Mouse (Mus musculus): Measurements from ENCODE around the gene Timm23. TPM values are rescaled to one million over a fixed set of nuclear protein-coding genes. Genes with fewer than 3 reads are reported as not detected.
"Not testable (repeated sequence)": the region's sequence is repeated elsewhere in the genome, so short reads cannot be mapped to it uniquely, and the experiment has no call there.

Gene Timm23
- polyA plus RNA-seq, 1 experiment from 2014 or later = 222 TPM

- Histone ChIP-seq H3K27me3 (no peaks in the 10 kb centered on the region), H3K4me2 (replicated peaks) (no peak overlapping the region), H3K4me3 (no peak overlapping the region), H3K36me3 (no peaks in the 10 kb centered on the region), H3K9ac (replicated peaks) (no peak overlapping the region), H3K27ac (replicated peaks) (no peak overlapping the region), H3K4me1 (no peaks in the 10 kb centered on the region), H3K9me3 (0 out of 2 replicates have a peak, but pooled peaks cover 3% of the 10 kb centered on the region)
- 87% methylated on average over 7 of the region's 7 CpGs for WGBS
- no peak for ATAC-seq (ENCODE audit: low FRiP score, low read depth)
These were observed 55.7 kb downstream of the Timm23 start for GRCm38 (mm10) chr14:32145809-32146511.

- H3K9me3 ChIP-seq = 0 out of 2 replicates have a peak, but pooled peaks cover 3% of the 10 kb centered on the region
- no peak overlapping the region for H3K9ac ChIP-seq (replicated peaks)
- no peak overlapping the region for H3K4me3 ChIP-seq
- H3K4me1 ChIP-seq = no peaks in the 10 kb centered on the region
- H3K27me3 ChIP-seq = no peaks in the 10 kb centered on the region
- no peaks in the 10 kb centered on the region for H3K36me3 ChIP-seq
- WGBS = 76% methylated on average over 4 of the region's 4 CpGs
- ATAC-seq (ENCODE audit: low FRiP score, low read depth) = no peak
- no peak overlapping the region for H3K4me2 ChIP-seq (replicated peaks)
- H3K27ac ChIP-seq (replicated peaks) = no peak overlapping the region
These were observed 56.3 kb downstream of the Timm23 start for GRCm38 (mm10) chr14:32145401-32145800.

GRCm38 (mm10) chr14:32144734-32145133, 57.0 kb downstream of the Timm23 start:
- Histone ChIP-seq H3K27ac (replicated peaks) (no peak overlapping the region), H3K4me1 (no peaks in the 10 kb centered on the region), H3K36me3 (no peaks in the 10 kb centered on the region), H3K4me2 (replicated peaks) (no peak overlapping the region), H3K9ac (replicated peaks) (no peak overlapping the region), H3K27me3 (no peaks in the 10 kb centered on the region), H3K9me3 (0 out of 2 replicates have a peak, but pooled peaks cover 3% of the 10 kb centered on the region), H3K4me3 (no peak overlapping the region)
- ATAC-seq (ENCODE audit: low FRiP score, low read depth) = no peak

GRCm38 (mm10) chr14:32141723-32142122, 60.0 kb downstream of the Timm23 start, which contains the start of gene Msmb:
Gene Msmb, plus strand, starts transcription at chr14:32142023.
- Histone ChIP-seq H3K4me2 (replicated peaks) (no peak within 1 kb of the TSS), H3K36me3 (no peaks in the 10 kb centered on the region), H3K4me1 (no peaks in the 10 kb centered on the region), H3K9ac (replicated peaks) (no peak within 1 kb of the TSS), H3K9me3 (no peaks in the 10 kb centered on the region), H3K27ac (replicated peaks) (no peak within 1 kb of the TSS), H3K27me3 (no peaks in the 10 kb centered on the region), H3K4me3 (no peak within 1 kb of the TSS)
- WGBS = 87% methylated on average over 5 of the region's 5 CpGs
- ATAC-seq (ENCODE audit: low FRiP score, low read depth) = no peak

- ATAC-seq (ENCODE audit: low FRiP score, low read depth) = no peak
- no peak overlapping the region for H3K4me2 ChIP-seq (replicated peaks)
- no peak overlapping the region for H3K4me3 ChIP-seq
- H3K4me1 ChIP-seq = no peaks in the 10 kb centered on the region
- H3K27ac ChIP-seq (replicated peaks) = no peak overlapping the region
- H3K27me3 ChIP-seq = no peaks in the 10 kb centered on the region
- WGBS = 70% methylated on average over 5 of the region's 5 CpGs
- no peak overlapping the region for H3K9ac ChIP-seq (replicated peaks)
- H3K9me3 ChIP-seq = no peaks in the 10 kb centered on the region
- H3K36me3 ChIP-seq = no peaks in the 10 kb centered on the region
These were observed 61.2 kb downstream of the Timm23 start for GRCm38 (mm10) chr14:32140359-32140965.

GRCm38 (mm10) chr14:32136467-32136866, 65.2 kb downstream of the Timm23 start:
- H3K9ac ChIP-seq (replicated peaks); H3K4me2 ChIP-seq (replicated peaks); H3K36me3 ChIP-seq; H3K4me3 ChIP-seq; ATAC-seq (ENCODE audit: low FRiP score, low read depth); H3K9me3 ChIP-seq; H3K27ac ChIP-seq (replicated peaks); H3K4me1 ChIP-seq; H3K27me3 ChIP-seq: not testable (repeated sequence)
- WGBS = 57% methylated on average over 3 of the region's 3 CpGs

- H3K9ac ChIP-seq (replicated peaks) = no peak overlapping the region
- ATAC-seq (ENCODE audit: low FRiP score, low read depth) = no peak
- no peak overlapping the region for H3K4me3 ChIP-seq
- no peaks in the 10 kb centered on the region for H3K27me3 ChIP-seq
- H3K9me3 ChIP-seq = no peaks in the 10 kb centered on the region
- no peak overlapping the region for H3K4me2 ChIP-seq (replicated peaks)
- H3K4me1 ChIP-seq = no peaks in the 10 kb centered on the region
- 77% methylated on average over 2 of the region's 2 CpGs for WGBS
- no peak overlapping the region for H3K27ac ChIP-seq (replicated peaks)
- H3K36me3 ChIP-seq = no peaks in the 10 kb centered on the region
These were observed 67.4 kb downstream of the Timm23 start for GRCm38 (mm10) chr14:32134293-32134692.

- WGBS = 87% methylated on average over 4 of the region's 4 CpGs
- no peaks in the 10 kb centered on the region for H3K27me3 ChIP-seq
- ATAC-seq (ENCODE audit: low FRiP score, low read depth) = no peak
These were observed 69.9 kb downstream of the Timm23 start for GRCm38 (mm10) chr14:32131836-32132235.

More at GRCm38 (mm10) chr14:32131836-32132235, 69.9 kb downstream of the Timm23 start:
- Histone ChIP-seq H3K9ac (replicated peaks) (no peak overlapping the region), H3K9me3 (no peaks in the 10 kb centered on the region), H3K4me3 (no peak overlapping the region), H3K27ac (replicated peaks) (no peak overlapping the region), H3K4me2 (replicated peaks) (no peak overlapping the region), H3K36me3 (no peaks in the 10 kb centered on the region), H3K4me1 (no peaks in the 10 kb centered on the region)

Other genes starting within 250 kb of the Timm23 start
- 0.09 and 0.10 TPM in 2 replicates for gene Galnt15, start 172.9 kb downstream of the Timm23 start, polyA plus RNA-seq (2016; fragmentation: Nextera tagmentation; extraction: Ambion mirVana)
- 21.5 and 23.0 TPM in 2 replicates for gene Oxnad1, start 116.5 kb downstream of the Timm23 start, polyA plus RNA-seq (2016; fragmentation: Nextera tagmentation; extraction: Ambion mirVana)
- 76.9 and 79.5 TPM in 2 replicates for gene Dph3, start 116.2 kb downstream of the Timm23 start, polyA plus RNA-seq (2016; fragmentation: Nextera tagmentation; extraction: Ambion mirVana)
- not detected in 2 replicates for gene Msmb, start 59.9 kb downstream of the Timm23 start, polyA plus RNA-seq (2016; fragmentation: Nextera tagmentation; extraction: Ambion mirVana)
- gene Ncoa4, start 42.0 kb downstream of the Timm23 start, polyA plus RNA-seq (2016; fragmentation: Nextera tagmentation; extraction: Ambion mirVana) = 91.4 and 92.7 TPM in 2 replicates
- 61.5 and 66.7 TPM in 2 replicates for gene Parg, start 51 bp upstream of the Timm23 start, polyA plus RNA-seq (2016; fragmentation: Nextera tagmentation; extraction: Ambion mirVana)
- 19.9 and 22.6 TPM in 2 replicates for gene Ogdhl, start 120.1 kb upstream of the Timm23 start, polyA plus RNA-seq (2016; fragmentation: Nextera tagmentation; extraction: Ambion mirVana)
- gene 1700024G13Rik, start 186.5 kb upstream of the Timm23 start, polyA plus RNA-seq (2016; fragmentation: Nextera tagmentation; extraction: Ambion mirVana) = not detected in 2 replicates

Data from midbrain, embryonic 12.5 days (tissue).